Mouse (Mus musculus) CD4-positive, CD25-positive, alpha-beta regulatory T cell, adult 2 months (primary cell): ENCODE measurements around the gene Vapa.
"Not testable (repeated sequence)": the region's sequence is repeated elsewhere in the genome, so short reads cannot be mapped to it uniquely, and the experiment has no call there.

ENCODE experiments used
- DNase-seq: peaks from one replicate; pipeline ENCODE4 v3.0.0-alpha.2; 2012; ENCODE audit warnings: low read depth, low spot score

Gene Vapa

DNA sequence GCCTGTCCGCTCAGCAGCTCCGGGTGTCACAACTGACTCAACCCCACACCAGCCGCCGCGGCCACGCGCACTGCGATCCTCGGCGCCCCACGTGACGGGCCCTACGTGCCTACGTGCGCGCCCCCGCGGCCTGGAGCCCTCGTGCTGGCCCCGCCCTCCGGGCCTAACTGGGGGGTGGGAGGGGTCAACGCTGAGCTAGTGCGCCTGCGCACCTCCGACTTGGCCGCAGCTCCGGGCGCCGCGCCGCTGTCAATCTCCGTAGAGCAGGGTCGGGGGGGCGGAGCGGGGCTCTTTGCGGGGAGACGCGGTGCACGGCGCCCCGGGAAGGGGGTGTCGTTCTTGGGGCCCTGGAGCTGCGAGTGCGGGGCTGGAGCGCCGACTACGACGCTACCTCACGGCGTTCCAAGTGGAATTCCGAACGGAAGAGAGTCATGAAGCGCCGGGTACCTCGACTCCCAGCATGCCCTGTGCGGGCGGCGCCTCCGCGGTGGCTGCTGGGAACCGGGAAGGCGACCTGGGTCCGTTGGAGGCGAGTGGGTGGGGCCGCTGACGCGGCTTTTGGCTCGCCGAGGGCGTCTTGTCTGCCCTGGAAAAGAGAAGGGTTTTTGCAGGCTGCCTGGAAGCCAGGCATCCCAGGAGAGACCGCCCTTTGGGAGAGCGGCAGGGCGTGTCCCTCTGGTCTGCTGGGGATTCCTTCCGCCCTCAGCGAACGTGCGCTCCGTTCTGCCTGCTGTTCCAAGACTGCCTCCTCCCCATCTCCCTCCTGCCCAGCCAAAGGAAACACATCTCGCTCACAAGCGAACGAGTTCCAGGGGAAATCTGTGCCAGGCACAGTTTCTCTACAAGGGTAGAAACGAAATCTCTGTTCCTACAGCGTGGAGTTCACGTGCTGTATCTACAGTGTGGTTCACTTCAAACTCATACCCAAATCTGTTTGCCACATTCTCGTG, at the start of gene Vapa:
TSS of gene Vapa (minus strand) at position 93 of the 950 bp plus-strand sequence.
- peak; percentile 100 for DNase-seq

DNA sequence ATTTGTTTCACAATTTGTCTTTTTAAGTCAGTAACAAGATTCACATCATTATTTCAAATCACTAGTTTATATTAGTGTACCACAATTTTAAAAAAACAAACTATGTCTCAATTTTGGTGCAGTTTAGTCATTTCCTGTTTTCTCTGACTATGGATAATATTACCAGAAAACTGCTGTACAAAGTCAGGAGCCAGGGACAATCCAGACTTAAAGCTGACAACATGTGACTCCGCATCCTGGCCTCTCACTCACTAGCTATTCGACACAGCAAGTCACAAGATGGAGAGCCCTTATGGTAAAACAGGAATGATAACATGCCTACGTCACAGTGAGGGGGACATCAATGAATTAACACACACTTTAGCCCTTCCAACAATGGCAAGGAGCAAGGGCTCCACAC, 49.3 kb upstream of the Vapa start:
- no peak for DNase-seq

DNA sequence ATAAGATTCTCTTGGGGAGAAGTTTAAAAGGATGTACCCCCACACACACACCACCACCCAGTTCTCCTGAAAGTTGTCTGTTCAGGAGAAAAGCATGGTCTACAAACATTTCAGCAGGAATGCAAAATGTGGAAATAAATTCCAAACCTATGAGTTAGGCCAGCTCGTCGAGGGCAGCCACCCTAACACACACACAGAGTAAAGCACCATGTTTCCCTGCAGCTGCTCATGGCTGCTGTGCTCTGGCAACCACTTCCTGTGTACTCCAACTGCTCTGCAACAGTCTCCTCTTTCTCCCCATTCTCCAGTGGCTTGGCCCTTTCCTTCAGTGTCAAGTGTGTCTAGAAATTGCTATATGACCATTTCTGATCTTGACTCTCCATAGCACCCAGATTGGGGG, 45.1 kb upstream of the Vapa start:
- no peak for DNase-seq

DNA sequence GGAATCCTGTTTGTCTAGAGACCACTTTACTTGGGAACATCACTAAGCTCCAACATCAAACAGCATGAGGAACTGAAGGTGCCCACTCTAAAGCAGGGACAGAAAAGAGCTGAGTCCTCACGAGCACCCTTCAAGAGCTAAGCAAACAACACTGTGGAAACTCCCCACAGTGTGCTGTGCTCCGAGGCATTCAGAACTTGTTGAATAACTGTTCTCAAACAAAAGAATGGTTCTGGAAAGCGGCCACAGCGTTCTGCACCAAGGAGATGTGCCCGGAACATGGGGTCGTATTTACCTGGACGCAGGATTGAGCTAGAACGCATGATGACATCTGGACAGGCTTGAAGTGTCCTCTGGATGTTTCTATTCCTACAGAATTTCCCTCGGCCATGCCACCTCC, 44.6 kb upstream of the Vapa start:
- no peak for DNase-seq

DNA sequence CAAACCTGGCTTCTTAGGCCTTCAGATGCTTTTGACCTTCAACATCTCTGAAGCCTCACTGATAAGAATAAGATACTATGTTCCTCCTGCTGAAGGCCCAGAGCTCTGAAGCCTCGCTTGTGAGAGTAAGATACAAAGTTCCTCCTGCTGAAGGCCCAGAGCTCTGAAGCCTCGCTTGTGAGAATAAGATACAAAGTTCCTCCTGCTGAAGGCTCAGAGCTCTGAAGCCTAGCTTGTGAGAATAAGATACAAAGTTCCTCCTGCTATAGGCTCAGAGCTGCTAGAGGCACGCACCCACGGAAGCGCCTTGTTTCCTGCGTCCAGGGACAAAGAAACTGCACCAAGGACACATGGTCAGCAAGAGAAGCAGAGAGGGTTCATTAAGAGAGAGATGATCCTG, 43.4 kb upstream of the Vapa start:
- DNase-seq, result no peak

DNA sequence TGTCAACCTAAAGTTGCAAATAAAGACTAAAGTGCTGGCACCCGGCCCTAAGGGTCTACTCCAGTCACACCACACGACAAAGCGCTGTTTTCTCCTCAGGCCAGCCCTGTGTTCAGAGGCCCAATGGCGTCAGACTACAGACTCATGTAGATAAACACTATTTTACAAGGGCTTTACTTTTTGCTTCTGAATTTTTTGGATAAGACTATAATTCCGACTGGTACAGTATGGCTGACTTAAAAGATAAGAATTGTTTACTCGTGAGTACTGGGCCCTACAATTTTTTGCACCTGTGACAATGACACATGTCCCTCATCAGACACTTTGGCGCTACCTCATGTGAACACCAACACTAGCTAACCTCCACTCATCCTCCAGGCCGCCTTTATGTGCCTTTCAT, 42.7 kb upstream of the Vapa start:
- no peak for DNase-seq

DNA sequence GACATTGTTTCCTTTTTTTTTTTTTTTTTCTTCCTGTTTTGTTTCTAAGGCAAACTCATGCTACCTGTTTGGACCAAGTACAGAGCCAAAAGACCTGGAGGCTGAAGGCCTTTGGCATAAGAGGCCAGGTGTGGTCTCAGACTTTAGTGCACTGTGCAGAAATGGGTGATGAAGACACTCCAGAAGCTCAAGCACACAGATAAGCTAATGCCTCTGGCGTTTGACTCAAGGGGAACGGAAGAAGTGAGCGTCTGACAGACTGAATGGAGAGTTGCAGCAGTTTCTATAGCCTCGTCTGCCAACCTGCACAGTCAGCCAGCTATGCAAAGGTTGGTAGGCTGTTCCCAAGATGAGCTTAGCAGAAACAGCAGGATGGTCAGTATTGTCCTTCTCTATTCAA, 42.3 kb upstream of the Vapa start:
- DNase-seq, result no peak

DNA sequence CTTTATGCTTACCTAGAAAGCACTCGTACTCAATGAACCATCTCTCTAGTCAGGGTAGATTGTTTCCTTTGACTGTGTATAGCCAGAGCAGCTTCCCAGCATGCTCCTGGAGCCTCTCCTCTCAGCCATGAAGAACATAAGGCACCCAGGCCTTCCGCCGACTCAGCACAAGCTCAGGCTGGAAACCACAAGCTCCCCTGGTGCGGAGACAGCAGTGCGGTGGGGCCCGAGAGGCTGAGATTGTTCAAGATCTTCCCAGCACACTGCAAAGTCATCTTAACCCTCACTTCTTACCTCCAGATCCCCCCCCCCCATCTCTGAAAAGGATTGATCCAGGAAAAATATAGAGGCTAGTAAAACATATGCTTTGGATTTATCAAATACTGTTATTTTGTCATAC, 37.2 kb upstream of the Vapa start:
- no peak for DNase-seq

DNA sequence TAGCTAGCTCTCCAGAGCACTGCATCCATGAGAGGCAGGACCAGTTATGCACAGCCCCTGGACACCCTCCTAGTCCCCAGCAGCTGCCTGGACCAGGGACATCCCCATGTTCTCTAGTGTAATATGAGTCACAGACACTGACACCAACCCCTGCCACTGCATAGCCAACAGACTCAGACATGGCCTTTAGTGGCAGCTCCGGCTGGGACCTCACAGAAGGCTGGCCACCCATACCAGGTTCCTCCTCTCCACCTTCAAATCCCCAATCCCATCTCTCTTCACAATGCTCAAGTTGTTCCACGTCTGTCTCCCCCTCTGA, 35.8 kb upstream of the Vapa start:
- DNase-seq, result no peak

DNA sequence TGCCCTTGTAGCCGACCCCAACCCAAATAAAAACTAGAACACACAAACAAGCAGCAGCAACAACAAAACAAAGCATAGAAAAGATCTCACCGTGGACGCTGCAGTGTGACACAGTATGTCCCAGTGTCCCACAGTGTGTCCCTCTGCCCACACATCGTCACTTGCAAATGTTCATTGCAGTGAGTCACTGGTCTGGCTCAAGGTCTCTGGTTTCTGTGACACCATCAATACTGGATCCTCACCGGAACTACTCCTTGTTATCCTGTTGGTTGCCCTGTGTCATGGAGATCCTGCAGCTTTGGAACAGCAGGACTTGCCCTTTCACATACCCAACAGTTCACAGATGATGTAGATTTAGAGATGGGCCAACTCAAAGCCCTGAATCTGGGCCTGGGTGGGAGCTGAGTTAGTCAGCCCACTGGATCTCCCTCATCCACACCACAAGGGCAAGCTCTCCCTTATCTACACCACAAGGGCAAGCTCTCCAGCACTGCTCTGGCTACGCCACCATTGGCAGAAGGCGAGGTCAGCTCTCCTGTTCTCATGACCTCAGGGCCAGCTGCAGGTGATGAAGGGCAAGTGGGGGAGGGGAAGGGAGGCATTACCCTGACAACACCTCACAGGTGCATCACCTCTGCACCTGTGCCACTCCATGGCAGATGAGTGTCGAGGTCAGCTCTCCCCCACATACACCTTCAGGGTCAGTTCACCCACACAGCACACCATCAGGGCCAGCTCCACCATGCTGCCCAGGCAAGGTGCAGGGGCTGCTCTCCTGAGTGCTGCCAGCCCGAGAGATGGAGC, 35.2 kb upstream of the Vapa start:
- DNase-seq, result no peak

DNA sequence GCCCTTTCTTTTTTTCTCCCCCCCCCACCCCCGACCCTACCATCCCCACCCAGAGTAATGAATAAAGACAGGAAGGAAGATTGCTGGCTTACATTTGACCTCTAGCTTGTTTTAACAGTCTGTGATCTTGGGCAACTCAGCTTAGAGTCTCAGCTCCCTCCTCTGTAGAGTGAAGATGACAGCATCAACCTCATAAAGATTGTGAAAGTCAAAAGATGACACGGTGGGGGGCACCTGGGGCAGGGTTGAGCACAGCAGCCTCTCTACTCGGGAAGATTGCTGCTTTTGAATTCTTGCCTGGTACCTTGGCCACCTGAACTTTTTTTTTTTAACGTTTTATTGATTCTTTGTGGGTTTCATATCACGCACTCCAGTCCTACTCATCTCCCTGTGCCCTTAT, 34.6 kb upstream of the Vapa start:
- no peak for DNase-seq

DNA sequence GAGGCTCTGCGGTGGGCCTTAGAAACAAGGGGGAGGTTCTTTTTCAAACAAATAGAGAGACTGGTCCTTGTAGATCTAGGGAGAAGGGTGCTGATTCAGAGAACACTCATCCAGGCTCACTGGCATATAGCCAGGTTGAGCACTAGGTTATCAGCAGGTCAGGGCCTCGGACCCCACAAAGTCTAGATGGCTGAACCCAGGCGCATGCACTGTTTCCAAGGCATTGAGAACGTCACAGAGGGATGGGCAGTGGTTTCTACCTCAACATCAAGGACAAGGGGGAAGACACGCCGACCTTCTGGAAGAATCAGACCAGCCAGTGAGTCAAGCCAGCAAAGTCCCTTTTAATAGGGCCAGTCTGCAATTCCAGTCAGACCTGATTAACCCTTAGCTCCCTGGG, 33.9 kb upstream of the Vapa start:
- no peak for DNase-seq

DNA sequence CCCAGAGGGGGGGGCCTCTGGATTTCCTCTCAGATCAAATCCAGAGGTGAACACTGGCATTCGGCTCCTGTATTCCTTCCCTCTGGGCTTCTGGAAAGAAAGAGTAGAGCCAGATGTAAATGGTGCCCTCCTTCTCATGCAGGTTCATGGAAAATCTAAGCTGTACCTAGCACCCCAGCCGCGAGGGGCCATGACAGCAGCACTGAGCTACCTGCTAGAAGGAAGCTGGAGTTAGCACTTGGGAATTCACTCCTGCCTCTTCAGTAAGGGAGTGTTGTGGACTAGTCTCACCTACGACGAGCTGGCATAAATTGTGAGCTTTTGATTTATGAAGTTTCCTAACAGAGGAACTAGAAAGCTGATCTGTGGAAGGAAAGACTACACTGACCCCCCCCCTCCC, 30.2 kb upstream of the Vapa start:
- no peak for DNase-seq

DNA sequence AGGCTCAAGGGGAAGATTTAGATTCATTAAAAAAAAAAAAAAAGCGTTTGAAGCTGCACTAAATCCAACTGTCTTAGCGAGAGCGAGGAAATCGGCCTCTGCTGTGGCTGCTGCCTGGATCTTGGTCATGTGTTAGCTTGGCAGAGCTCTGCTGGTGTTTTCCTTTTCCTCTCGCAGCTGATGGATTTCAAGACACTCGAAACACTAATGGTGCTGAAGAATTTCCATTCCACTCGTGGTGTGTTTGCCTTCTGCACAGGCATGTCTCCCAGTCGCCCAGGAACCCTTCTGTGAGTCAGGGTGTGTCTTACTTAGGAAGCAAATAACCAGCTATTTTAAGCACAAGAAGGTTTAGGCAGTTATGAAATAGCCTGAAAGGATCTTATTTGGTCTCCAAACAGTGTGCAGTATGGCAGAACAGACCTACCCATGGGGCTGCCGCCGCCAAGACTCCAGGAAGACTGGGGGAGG, 29.7 kb upstream of the Vapa start:
- no peak for DNase-seq

DNA sequence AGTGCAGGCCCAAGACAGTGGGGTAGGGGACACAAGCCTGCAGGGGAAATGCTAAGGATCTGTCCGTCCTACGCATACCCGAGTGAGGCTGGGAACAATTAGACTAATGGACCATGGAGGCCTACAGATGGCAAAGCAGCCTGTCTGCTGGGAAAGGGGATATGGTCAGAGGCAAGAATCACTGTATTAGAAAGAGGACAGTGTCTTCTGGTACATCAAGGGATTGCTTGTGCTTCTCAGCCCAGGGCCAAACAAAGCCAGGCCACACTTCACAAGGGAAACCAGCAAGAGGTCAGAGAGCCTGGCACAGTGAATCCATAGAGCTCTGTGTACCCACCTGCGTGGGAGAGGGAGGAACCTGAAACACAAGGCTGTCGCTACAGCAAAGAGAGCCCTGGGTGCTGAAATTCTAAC, 29.2 kb upstream of the Vapa start:
- no peak for DNase-seq

DNA sequence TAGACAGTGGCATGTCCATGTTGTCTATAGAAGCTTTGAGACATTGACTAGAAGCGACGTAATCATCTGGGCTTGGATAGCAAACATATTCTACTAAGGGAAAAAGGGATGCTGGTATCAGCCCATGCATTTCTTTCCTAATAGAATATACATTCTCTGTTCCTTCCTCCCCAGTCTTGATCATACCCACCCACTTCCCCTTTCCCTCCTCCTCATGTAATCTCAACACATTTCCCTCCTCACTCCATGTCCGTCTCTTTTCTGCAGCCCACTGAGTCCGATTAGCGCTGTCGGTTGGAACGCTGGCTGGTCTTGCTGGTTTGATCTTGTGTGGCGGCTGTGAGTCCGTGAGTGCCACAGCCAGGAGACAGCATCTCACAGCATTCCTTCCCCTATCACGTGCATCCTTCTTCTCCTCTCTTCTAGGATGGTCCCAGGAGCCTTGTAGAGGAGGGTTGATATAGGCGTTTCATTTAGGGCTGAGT, 28.4 kb upstream of the Vapa start, which contains the start of gene Txndc2:
TSS of gene Txndc2 (minus strand) at position 435 of the 485 bp plus-strand sequence.
- no peak for DNase-seq

DNA sequence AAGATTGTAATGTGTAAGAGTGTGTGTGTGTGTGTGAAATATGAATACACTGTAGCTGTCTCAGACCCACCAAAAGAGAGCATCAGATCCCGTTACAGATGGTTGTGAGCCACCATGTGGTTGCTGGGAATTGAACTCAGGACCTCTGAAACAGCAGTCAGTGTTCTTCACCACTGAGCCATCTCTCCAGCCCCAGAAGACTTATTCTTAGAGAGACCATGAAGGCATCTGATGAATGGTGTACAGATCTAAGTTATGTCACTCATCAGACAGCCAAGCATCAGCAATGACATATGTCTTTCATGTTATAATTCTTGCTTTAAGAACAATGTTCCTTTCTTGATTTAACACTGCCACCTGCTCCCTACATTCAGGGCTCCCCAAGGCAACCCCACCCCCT, 25.8 kb upstream of the Vapa start:
- DNase-seq, result no peak

DNA sequence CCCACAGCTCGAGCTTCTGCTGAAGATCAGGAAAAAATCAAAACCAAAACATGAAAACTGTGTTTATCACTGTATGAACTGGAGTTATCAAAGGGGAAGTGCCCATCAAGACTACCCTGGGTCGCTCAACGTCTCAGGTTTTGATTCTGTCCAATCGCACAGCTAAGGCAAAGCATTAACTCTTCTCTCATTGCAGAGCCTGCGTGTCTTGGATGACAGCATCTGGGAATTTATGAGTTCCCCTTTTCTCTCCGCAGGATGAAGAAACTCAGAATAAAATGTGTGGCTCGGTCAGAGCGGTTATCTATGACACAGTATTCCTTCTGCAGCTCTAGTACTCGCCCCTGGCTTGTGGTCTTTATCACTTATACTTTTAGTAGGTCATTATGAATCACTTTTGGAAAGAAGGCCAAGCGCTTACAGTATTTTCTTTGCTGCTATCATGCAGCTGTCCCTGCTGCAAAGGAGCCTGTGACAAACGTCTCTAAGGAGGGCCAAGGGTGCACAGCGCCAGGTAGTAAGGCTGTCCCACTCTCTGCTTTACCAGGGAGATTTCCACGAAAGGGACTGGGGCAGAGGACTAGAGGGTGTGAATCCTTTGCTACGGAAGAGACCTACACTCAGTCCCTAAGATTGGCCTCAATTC, 22.5 kb upstream of the Vapa start:
- DNase-seq, result no peak

DNA sequence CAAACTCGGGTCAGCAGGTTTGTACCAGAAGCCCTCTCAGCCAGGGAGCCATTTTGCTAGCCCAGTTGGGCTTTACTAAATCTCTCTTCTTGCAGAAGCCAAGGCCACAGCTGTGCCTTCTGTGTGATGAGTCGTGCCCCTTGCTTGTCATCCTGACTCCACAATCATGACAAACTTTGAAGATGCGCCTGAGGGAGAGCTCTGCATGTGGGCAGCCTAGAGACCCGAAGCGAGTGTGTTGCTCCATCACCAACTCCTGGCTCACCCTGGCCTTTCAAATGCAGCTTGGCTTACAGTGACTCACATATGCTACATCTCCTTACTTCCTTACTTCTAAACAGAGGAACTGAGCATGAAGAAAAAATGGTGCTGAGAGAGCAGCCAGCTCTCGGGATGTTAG, 16.6 kb upstream of the Vapa start:
- DNase-seq, result no peak

DNA sequence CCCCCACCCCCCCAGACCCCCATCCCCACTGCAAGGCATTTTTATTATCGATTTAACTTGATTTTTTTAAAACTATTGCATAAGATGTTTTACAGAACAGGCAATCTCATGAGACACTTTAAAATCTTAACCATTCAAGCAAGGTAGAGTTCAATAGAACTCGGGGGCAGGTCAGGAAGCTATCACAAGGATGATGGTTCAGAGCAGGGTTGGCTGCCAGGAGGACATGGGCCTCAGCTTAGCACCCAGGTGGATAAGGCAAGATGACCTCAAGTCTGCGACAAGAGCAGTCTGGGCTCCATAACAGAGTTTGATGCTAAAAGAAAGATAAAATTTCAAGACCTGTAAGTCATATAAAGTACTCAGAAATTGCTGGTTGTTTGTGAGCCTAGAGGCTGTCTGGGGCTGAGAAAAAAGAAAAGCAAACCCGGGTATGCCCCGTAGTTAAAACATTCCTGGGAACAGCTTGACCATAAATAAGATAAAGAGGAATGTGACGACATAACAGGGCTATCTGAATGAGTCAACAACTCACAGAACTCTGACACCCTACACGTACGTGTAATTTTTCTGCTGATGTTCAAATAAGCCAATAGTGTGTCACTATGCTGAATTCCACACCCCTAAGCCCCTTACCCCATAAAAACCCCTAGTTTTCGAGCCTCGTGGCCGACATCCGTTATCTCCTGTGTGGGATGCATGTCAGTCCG, 15.6 kb upstream of the Vapa start:
- DNase-seq, result not testable (repeated sequence)

DNA sequence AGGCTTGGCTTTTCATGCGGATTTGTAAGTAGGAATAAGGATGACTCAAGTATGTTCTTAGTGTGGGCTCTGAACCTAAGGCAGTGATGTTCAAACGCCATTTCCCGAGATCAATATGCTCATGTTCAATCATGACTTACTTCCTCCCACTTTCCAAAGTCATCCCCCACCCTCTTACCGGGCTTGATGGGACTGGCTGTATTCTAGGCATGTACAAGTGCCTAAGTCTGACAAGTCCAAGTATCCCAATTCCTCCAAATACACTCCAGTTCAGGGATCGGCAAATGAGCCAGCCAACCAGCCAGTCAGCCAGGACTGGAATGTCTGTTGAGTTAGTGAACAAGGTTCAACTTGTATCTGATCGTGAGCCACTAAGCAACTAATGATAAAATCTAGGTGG, 12.9 kb upstream of the Vapa start:
- DNase-seq, result no peak
